Mouse (Mus musculus) embryo, embryonic 9.5 days (tissue): ENCODE results near the gene Mctp1.
"Not testable (repeated sequence)": the region's sequence is repeated elsewhere in the genome, so short reads cannot be mapped to it uniquely, and the experiment has no call there.

Source experiments
- DNase-seq: peaks from one replicate; pipeline ENCODE4 v3.0.0-alpha.2; 2017; ENCODE audit errors: extremely low spot score

The Mctp1 gene

DNA sequence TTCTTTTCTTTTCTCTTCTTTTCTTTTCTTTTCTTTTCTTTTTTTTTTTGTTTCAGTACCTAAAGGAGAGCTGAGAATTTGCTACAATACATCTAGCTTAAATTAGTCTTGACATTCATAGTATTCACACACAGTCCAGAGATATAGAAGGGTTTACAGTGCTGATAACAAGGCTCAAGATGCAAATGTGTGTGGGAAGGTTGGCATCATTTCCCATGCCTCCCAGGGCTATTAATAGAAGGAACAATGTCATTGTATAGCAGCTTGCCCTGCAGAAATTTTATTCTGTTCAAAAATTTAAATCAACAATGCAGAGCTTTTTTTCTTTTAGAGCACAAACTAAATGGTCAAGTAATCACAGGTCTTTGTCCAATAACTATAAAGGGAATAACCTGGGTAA, 564.9 kb downstream of the Mctp1 start:
- no peak for DNase-seq

DNA sequence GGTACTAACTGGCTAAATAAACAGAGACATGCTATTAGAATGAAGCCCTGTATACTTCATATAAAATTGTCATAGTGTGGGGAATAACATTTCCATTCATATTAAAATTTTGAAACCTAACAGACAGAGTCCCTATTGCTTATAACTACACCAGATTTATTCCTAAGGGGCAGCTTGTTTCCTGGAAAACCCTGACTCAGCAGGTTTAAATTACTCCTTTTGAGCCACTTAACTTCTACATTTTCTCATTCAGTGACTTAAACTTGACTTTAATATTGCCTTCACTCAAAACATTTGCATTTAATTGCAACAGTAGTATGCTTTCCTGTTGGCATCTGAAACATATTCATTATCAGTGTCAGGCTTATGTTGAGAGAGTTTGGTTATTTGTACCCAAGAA, 583.3 kb downstream of the Mctp1 start:
- no peak for DNase-seq

DNA sequence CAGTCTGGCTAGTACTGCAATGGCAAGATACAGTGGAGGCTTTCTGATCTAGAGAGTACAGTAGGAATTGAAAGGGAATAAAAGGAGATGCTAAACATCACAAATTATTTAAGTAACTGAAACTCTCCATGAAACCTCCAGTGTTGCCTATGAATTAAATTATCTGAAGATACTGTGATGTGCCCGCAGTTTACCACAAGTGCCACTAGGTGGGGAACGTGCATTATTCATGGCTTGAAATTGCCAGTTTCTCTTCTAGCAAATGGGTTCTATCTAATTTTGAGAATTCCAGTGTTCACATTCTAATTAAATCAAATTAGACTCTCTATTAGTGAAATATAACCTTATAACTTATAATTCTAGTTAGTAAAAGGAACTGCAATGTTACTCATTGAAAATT, 585.1 kb downstream of the Mctp1 start:
- DNase-seq, result peak; percentile 41

DNA sequence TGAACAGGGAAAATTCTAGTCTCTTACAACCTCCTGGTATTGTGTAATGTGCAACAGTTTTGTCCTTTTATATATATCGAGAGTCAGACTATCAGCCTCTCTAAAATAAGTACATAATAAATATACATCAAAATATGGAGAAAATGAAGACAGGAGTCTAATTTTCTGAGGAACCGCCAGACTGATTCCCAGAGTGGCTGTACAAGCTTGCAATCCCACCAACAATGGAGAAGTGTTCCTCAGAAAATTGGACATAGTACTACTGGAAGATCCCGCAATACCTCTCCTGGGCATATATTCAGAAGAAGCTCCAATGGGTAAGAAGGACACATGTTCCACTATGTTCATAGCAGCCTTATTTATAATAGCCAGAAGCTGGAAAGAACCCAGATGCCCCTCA, 586.7 kb downstream of the Mctp1 start:
- not testable (repeated sequence) for DNase-seq

DNA sequence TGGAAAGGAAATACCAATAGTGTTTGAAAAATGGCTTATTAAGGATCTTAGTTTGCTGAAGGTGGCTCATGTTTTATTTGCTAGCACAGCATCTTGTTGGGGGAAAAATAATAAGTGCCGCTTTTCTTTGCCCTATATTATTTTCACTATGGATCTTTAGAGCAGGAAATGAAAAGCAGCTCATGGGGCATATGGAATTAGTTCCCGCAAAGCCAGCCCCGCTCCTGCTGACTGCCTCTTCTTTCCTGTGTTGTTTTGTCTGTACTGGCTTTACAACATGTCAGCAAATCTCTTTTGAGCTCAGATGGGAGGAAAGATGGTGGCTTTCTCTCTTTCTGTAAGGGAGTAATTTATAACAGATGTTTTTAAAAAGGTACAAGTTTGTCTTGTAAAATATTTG, 618.3 kb downstream of the Mctp1 start:
- no peak for DNase-seq

DNA sequence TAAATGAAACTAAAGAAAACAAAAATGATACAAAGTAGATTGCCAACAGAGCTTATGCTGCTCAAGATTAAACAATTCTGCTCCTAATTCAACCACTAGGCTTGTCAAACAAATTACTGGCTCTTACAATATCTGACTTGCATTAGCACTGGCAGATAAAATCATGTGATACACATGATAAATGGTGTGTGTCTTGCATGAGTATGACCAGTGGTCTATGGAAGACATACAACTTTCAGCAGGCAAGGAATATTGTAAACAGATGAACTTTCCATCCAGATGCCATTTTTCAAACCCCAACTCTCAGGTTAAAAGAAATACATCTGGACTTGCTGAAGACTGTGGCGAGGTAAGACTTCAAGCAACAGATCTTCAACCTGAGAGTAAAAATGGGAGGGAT, 619.3 kb downstream of the Mctp1 start:
- no peak for DNase-seq

DNA sequence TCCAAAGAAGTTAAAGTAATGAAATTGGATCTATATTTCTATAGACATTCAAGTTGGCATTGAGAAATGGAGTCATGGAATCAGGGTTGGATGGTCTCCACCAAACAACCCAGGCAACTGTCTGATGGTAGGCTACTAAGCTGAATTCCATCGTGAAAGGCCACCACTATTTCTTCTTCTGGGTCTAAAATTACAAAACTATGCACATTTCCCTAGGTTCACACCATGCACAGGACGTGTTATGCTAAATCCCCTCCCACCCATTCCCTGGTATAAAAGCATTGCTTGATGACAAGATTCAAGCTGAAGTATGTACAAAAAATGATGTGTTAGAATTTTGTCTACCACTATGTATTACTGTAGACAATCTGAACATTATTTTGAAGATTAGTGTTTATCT, 634.5 kb downstream of the Mctp1 start:
- DNase-seq, result no peak

DNA sequence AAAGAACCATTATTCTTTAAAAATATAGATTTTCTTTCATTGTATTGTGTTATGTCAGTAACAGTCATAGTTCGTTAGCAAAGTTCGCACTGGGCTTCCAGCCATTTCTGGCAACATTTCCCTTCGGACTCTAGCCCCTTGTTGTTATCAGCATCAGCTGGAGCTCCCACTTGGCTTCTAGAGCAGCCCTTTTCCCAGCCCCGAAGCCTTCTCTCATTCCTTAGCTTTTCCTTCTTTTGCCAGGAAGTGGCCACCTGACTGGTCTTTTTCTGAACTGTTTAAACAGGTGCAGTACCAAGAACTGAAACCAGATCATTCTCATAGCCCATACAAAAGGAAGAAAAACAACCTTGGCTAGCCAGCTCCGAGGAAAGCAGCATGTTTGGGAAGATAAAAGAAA, 645.3 kb downstream of the Mctp1 start:
- no peak for DNase-seq

DNA sequence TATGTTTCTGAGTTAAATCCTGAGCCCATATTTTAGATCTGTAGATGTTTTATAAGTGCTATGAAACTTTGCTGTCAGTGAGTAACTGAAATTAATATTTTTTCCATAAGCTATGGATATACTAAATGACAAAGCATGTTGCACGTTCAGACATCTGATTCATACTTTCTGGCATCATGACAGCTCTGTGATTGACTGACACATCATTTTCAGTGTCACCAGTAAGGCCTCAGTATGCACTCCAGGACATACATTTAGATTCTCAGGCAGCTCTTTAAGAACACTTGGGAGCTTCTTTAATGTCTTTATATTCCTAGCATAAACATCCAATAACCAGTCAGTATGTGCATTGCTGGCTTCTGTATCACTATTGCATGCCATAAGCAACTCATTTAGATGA, 659.0 kb downstream of the Mctp1 start:
- no peak for DNase-seq

DNA sequence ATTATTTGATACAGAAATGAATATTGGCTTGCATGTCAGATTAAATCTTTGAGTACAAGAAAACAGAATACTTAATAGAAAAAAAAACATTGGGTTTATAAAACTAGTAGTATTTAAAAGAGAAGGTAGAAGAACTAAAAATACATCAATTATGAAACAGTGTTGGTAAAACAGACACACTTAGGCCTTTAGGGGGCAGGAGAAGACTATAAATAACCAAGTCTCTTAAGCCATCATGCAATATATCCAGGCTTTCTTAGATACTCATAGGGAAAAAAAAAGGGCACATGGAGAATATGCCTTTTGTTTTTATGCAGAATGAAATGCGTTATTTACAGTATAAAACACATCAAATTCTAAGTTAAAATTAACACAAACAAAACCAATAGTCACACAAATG, 661.0 kb downstream of the Mctp1 start:
- no peak for DNase-seq

DNA sequence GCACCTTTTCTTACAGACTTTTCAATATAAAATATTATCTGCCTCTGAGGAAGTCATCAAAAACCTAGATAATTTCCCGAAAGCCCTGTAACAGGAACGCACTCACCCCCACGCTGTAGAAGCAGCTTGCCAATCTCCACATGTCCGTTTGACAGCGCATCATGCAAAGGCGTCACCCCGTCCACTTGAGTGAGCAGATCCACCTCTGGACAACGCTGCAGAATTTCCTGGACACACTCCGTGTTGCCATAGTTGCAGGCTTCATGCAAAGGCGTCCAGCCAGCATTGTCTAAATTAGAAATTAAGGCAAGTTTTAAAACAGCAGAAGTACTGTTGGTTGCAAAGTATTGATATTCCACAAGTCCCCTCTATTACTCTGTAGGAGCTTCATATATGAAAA, 662.1 kb downstream of the Mctp1 start:
- no peak for DNase-seq

DNA sequence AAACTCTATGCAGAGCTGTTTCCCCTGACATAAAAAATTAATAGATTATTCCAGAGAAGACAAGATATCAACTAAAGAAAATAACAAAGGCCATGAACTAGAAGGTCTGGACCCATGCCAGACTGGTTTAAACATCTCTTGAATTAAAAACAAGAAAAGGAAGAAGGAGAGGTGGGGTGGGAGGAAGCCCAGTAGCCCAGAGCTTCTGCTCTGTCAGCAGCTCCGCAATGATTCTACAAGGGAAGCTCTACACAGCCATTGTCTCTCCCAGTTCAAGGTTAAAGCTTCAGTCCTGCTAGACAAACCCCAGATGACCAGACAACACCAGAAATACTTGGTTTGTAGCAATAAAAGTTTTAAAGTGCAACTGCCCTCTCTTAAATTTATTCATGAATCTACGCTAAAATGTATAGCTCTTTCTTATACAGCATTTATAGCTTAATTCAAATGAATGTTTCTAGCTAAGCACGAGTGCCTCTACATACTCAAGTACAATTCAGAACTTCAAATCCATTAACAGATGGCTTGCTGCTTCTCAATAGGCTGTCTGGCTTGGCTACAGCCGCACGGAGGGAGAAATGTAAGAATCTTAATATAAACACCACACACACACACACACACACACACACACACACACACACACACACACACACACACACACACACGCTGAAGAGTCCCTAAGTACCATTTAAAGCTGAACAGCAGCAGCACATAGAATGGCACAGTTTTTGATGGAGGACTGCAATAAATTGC, 663.0 kb downstream of the Mctp1 start:
- no peak for DNase-seq

DNA sequence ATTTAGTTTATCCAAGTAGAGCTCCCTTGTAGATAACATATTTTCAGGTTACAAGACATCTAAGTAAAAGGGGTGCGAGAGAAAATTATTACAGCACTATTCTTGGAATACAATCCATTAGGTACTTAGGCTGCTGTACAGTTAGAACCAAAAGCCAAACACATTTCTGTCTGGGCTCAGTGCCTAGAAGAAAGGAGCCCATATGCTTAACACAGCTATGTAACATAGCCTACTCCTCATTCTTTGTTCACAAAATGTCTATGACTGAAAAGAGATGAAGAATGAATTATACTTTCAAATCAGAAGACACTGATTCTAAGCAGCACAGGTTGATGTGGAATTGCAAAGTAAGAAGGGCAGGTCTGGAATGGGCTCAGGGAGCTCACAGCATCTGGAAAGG, 664.1 kb downstream of the Mctp1 start:
- DNase-seq, result no peak

DNA sequence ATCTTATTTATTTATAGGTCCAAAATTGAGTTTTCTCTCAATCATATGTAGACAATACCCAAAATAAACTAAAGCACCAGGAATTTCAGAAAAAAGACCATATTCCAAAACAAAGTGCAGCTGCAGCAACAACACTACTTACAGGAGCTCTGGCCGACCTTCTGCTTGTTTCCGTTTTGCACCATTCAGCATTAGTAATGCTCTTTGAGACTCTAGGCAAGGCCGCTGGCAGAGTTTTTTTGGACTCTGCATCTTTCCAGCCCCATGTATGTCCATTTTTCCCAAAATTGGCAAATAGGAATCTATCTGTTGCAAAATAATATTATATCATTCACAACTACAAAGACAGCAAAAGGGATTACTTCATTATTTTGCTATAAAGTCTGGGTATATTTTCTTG, 665.4 kb downstream of the Mctp1 start:
- no peak for DNase-seq

DNA sequence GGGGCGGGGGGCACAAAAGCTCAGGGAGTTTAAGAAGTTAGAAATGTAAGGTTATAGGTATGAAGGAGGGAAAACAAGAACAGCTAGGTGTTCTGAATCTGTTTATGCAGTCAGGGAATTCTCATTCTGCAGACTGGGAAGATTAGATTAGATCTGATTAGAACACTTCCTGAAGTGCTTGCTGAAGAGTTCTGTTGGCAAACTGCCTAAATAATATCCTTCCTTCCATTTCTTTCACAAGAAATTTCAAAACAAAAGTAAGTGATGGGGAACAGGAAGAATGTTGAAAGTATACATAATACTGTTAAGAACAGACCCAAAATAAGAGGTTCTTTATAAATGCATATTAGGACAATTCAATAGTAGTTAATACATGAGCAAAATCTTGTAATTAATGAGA, 678.9 kb downstream of the Mctp1 start:
- no peak for DNase-seq

DNA sequence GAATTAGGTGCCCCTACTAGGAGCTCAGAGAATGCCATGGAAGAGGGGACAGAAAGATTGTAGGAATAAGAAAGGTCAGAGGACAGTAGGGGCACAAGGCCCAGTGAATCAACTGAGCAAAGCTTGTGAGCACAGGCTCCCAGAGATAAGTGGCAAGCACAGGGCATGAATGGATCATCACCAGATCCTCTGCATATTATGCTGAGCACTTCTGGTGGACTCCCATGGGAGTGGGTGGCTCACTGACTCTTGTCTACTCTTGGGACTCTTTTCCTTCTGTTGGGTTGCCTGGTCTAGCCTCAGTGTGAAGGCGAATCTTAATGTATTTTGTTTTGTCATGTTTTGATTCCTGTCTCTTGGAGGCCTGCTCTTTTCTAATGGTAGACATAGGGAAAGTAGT, 684.5 kb downstream of the Mctp1 start:
- DNase-seq, result no peak

DNA sequence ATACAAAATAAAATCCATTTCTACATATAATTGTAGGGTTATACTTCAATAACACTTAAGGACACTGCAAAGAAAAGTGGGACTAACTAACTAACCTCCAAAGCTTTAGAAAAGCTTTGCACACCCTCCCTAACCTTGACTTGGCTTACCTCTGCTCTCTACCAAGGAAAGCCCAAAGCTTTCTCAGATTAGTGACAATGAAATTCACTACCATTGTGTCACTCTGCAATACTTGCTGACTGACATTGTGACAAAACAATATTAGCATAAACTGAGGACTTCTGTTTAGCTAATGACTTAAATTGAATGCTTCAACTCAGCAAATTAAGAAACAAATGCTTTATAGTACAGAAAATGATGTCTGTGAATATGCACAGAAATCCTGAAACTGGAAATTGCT, 687.7 kb downstream of the Mctp1 start:
- DNase-seq, result no peak
